1 mouse cellular context compared by ENCODE assay signal in the genomic region with DNA sequence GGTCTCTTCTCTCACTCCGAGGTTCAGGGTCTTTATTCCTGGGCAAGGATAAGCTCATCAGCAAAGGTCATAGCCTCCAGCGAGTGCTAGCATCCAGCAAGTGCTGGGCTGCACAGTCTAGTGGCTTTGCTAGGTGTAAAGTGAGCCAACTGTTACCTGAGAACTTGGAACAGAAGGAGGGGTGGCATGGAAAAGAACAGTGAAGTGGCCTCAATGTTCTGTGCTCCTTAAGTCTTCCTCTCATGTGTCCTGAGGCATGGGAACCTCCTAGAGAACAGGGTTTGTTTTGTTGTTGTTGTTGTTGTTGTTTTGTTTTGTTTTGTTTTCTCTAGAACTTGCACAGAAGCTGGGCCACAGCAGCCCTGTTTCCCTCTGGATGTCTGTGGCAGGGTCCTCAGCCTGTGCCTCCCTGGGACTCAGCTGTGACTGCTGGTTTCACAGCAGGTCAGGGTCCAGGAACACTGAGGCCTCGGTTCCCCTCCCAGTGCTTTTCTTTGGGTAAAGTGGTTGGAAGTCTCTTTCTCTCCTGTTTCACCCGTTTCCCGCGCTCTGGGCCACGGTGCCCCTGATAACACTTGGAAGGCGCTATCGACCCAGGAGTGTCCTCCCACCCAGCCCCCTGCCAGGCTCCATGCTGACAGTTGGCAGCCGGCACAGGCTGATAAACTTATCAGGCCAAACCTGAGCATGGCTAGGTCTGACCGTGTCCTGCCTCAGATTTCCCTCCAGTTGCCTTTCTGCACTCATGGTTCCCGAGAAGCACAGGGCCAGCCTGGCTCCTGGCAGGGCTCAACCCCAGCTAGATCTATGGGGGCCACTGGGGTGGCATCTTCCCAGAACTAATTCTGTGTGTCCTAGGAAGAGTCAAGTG.
A peak's percentile ranks its signal among the peaks of the same experiment; 100 is the strongest.
TF ChIP-seq lines count a peak whose summit lies in the region.

No protein-coding gene starts in this region.

TF ChIP-seq in MEL, 35 proteins besides CTCF, POLR2A, EP300 and RAD21:
- peak; percentile 99 for TF ChIP-seq GATA1 (IDR thresholded peaks at IDR 0.05; ENCODE audit: low read depth, low read length)
- peak; percentile 97 for TF ChIP-seq ETS1 (IDR thresholded peaks at IDR 0.05; ENCODE audit: low read depth, low read length)
- TF ChIP-seq ZNF384 (IDR thresholded peaks at IDR 0.05; ENCODE audit: low read depth, low read length): no peak
- TF ChIP-seq ZKSCAN1 (IDR thresholded peaks at IDR 0.05; ENCODE audit: low read depth, low read length): no peak
- TF ChIP-seq RCOR1 (IDR thresholded peaks at IDR 0.05; ENCODE audit: low read depth, low read length): peak; percentile 95
- TF ChIP-seq POLR2AphosphoS5 (IDR thresholded peaks at IDR 0.05; ENCODE audit: borderline replicate concordance, low read depth, low read length): no peak
- TF ChIP-seq USF2 (IDR thresholded peaks at IDR 0.05; ENCODE audit: borderline replicate concordance in 1 of 2, insufficient read depth in 1 of 2, low read depth in 1 of 2, low read length in 2 of 2): no peak
- TF ChIP-seq SMC3 (IDR thresholded peaks at IDR 0.05; ENCODE audit: low read depth, low read length): no peak
- TF ChIP-seq GABPA (IDR thresholded peaks at IDR 0.05; ENCODE audit: low read depth, low read length): peak; percentile 84
- TF ChIP-seq MAX (IDR thresholded peaks at IDR 0.05; ENCODE audit: low read length): no peak; the same call in 1 of the 2 replicates
- peak; percentile 100 for TF ChIP-seq TCF12 (IDR thresholded peaks at IDR 0.05; ENCODE audit: low read depth, low read length)
- peak; percentile 95; the same call in 1 of the 2 replicates for TF ChIP-seq CHD1 (IDR thresholded peaks at IDR 0.05; ENCODE audit: low read depth, low read length)
- 0 out of 2 replicates have a peak, but pooled peaks have one; percentile 44 for TF ChIP-seq UBTF (IDR thresholded peaks at IDR 0.05; ENCODE audit: borderline replicate concordance, insufficient read depth, low read depth, low read length)
- TF ChIP-seq MYB (IDR thresholded peaks at IDR 0.05; ENCODE audit: low read depth, low read length): peak; percentile 99
- peak; percentile 74; the same call in 1 of the 2 replicates for TF ChIP-seq MEF2A (IDR thresholded peaks at IDR 0.05; ENCODE audit: extremely low read depth, insufficient replicate concordance, low read depth, low read length, poor library complexity, severe bottlenecking)
- peak; percentile 56 for TF ChIP-seq NELFE (IDR thresholded peaks at IDR 0.05; ENCODE audit: low read depth, low read length)
- TF ChIP-seq MYC (IDR thresholded peaks at IDR 0.05; ENCODE audit: low read depth, low read length): peak; percentile 12; the same call in 1 of the 2 replicates
- TF ChIP-seq MAZ (IDR thresholded peaks at IDR 0.05; ENCODE audit: low read depth, low read length): peak; percentile 99
- TF ChIP-seq MXI1 (IDR thresholded peaks at IDR 0.05; ENCODE audit: low read depth, low read length): no peak
- TF ChIP-seq ELF1 (IDR thresholded peaks at IDR 0.05; ENCODE audit: low read depth, low read length): peak; percentile 34; the same call in 1 of the 2 replicates
- TF ChIP-seq CHD2 (IDR thresholded peaks at IDR 0.05; ENCODE audit: low read length): peak; percentile 62
- peak; percentile 88 for TF ChIP-seq ZMIZ1 (IDR thresholded peaks at IDR 0.05; ENCODE audit: low read depth, low read length)
- TF ChIP-seq HCFC1 (IDR thresholded peaks at IDR 0.05; ENCODE audit: low read depth, low read length): 0 out of 2 replicates have a peak, but pooled peaks have one; percentile 11
- peak; percentile 83 for TF ChIP-seq BHLHE40 (IDR thresholded peaks at IDR 0.05; ENCODE audit: borderline replicate concordance, low read depth, low read length)
- TF ChIP-seq KAT2A (conservative IDR thresholded peaks at IDR 0.05; ENCODE audit: low read depth, low read length): peak; percentile 50; the same call in 1 of the 2 replicates
- peak; percentile 81; the same call in 1 of the 2 replicates for TF ChIP-seq TBP (IDR thresholded peaks at IDR 0.05; ENCODE audit: low read depth, low read length)
- peak; percentile 100 for TF ChIP-seq E2F4 (IDR thresholded peaks at IDR 0.05; ENCODE audit: borderline replicate concordance, low read depth, low read length)
- TF ChIP-seq TAL1 (IDR thresholded peaks at IDR 0.05; ENCODE audit: low read length): peak; percentile 100
- peak; percentile 64 for TF ChIP-seq POLR2AphosphoS2 (IDR thresholded peaks at IDR 0.05; ENCODE audit: low read length)
- peak; percentile 30; the same call in 1 of the 2 replicates for TF ChIP-seq JUND (IDR thresholded peaks at IDR 0.05; ENCODE audit: low read depth, low read length)
- TF ChIP-seq ZC3H11A (IDR thresholded peaks at IDR 0.05; ENCODE audit: low read depth, low read length): no peak
- peak; percentile 100 for TF ChIP-seq SIN3A (IDR thresholded peaks at IDR 0.05; ENCODE audit: low read length)
